Mouse (Mus musculus) adrenal gland, adult (tissue): ENCODE measurements around the gene Pbx3.

Source experiments
- DNase-seq, 2 experiments: peaks; one replicate each; pipeline ENCODE4 v3.0.0; 2022 to 2023; ENCODE audit warnings: low spot score in 1 of 2; ENCODE audit not compliant: inconsistent age in 2 of 2

Gene Pbx3

DNA sequence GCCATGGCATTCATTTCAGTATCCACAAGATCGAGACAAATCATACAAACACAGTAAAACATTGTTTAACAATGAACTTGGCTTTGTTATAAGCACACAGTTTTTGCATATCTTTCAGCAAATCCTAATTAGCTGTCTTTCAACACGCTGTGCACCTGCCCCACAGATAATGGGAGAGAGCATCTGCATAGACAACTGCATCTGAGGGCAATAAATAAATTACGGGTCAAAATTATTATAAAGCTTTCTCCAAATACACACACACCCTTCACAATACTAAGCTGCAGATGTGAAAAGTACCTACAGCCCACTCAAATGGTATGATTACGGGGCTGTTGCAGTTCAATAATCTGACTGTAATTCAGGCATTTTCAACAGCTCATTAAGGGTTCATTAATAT lies 145.3 kb downstream of the Pbx3 start:
- DNase-seq: no peak

- no peak for DNase-seq
Measured at GRCm38 (mm10) chr2:34225470-34225869, 147.5 kb downstream of the Pbx3 start.

GRCm38 (mm10) chr2:34221477-34221876 lies 151.5 kb downstream of the Pbx3 start:
- DNase-seq: no peak

DNA sequence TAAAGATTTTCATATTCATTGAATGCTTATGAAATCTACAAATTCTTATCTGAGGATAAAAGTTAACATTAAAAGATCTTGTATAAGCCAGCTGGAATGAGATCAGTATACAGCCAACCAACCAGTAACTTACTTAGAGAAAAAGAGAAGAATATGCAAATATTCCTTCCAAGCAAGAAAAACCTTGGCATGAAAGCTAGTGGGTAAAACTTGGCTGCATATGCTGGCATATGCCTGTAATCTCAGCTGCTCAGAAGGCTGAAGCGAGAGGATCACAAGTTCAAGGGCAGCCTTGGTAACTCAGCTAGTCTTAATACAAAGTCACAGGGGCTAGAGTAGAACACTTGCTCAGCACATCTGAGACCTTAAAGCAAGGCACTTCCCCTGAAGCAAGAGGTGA lies 153.8 kb downstream of the Pbx3 start:
- peak; percentile 15 to 65 for DNase-seq

DNA sequence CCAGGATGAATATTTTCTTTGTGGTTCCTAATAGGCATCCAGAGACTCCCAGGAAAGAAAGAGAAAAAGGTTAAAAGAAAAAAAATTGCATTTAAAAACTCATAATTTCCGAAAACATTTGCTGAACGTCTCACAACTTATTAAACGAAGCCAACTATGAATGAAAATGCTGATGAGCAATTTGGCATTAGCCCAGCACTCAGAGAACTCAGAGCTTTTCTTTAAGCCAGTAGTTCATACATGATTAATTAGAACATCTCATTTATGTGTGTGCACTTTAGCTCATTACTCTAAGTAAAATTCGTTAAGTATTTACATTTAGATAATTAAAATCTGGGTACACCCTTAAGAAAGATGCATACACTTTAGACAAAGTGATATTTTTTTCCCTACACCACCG lies 155.3 kb downstream of the Pbx3 start:
- DNase-seq: no peak

DNA sequence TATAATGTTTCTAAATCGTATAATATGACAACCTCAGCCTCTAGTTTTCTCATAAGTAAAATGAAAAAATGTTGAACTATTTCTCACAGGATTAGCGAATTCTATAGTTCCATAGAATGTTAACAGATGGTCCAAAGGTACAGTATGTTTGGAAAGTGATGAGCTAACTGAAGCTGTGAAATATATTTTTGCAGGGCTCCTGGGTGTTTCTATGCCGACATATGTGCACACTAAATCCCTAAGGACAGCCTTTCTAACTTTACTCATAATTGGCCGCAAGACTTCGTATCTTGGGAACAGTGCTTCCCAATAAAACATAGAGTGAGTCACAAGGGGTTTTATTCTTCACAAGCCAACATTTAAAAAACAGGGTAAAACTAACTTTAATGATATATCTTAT lies 157.4 kb downstream of the Pbx3 start:
- DNase-seq: no peak

DNA sequence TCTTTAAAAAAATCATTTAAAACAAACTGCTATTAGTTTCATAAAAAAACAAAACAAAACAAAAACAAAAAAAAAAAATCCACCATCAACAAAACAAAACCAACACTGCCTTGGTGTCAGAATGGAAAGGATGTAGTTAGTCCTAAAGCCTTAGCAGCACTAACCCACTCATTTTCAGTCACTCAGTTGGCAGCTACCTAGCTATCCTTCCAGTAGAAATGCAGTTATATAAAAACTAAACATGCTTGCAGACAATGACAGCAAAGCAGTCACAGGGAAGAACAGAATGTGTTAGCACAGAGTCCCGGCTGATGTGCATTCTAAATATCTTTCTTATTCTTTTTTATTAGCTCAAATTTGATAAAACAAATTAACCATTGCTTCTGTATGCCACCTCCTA lies 160.5 kb downstream of the Pbx3 start:
- DNase-seq: no peak

- DNase-seq: no peak
Measured at GRCm38 (mm10) chr2:34204797-34205196, 168.1 kb downstream of the Pbx3 start.

DNA sequence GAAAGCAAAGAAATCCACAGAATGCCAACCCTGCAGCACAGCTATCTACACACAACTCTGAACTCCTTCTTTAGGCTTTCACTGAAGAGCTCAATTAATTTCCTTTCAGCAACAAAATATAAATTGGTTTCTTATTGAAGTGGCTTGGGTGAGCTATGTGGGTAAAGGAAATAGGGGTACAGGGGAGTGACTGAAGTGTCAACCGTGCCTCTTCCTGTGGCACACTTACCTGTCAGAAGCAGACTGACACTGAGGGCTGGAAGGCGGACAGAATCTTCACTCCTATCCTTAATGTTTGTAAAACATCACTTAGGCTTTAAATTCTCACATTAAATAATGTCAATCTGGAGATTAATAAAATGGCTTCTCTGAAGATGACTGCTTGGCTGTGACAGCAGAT lies 168.6 kb downstream of the Pbx3 start:
- DNase-seq: no peak

- DNase-seq: no peak
Measured at GRCm38 (mm10) chr2:34193870-34194820, 178.8 kb downstream of the Pbx3 start.

- DNase-seq: no peak
Measured at GRCm38 (mm10) chr2:34193276-34193675, 179.7 kb downstream of the Pbx3 start.

DNA sequence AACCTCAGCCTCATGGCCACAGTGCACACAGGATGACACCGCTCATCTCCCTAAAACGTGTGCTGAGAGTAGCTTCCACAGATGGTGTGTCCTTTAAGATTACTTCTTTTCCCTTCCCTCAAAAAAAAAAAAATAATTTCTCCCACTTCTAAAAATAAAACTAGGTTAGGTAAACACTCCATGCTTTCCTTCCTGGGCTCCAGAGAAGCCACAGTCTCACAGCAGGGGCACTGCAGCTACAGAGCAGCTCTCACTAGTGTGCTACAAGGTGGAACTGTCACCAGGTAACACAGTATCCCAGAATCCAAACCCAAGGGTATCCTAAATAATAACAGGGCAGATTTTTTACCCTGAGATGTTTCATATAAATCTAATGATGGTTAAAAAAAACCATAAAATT lies 185.6 kb downstream of the Pbx3 start:
- no peak for DNase-seq

DNA sequence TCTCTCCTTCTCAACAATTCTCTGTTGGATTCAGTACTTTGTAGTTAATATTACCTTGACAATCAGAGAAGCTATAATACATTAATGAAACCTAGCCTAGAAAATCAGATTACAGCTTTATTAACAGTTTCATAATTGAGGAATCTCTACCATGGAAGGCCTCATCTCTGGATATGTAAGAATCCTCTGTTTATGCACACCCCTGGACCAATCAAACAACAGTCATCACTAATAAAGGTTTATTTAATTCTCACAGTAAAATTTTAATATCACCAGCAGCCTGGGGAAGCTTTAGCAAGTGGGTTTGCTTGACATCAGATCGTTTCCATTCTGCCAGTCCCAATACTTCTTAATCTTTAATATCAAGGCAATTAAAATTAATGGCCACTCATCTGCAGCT lies 191.3 kb downstream of the Pbx3 start:
- no peak for DNase-seq

- no peak for DNase-seq
Measured at GRCm38 (mm10) chr2:34179299-34179698, 193.6 kb downstream of the Pbx3 start.

DNA sequence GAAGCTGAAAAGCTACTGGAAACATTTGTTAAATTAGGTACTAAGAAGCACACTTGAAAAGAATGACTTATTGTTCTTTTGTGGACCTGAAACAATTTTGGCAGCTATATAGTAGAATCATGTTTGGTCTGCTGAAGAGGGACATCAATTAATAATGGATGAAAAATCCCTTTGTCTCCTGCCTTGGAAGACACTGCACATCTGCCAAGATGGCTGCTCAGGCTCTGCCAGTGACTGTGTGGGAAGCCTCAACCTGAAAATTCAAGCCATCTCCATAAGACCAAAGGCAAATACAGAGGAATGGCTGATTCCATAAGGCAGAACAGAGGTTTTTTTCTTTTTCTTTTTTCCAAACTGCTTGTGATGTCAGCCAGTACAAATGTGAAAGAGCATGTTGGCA lies 194.3 kb downstream of the Pbx3 start:
- no peak for DNase-seq

GRCm38 (mm10) chr2:34170424-34170823 lies 202.5 kb downstream of the Pbx3 start:
- no peak for DNase-seq

DNA sequence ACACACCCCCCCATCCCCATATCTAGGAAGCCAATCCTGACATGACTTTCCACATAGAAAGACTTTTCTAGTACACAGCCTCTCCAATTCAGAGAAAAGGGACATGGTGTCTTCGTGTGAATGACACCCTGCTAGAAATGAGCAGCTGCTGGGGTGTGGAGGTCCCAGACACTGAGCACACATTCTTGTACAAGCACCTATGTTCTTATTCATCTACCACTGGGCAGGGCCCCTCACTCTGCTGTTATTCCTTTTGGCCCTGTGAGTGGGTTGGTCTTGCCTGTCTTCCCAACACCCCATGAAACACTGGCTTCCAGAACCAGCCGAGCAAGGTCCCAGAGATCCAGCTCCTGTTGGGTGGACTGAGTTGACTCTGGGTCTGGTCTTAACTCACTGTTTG lies 203.3 kb downstream of the Pbx3 start:
- no peak for DNase-seq

GRCm38 (mm10) chr2:34168191-34168590 lies 204.8 kb downstream of the Pbx3 start:
- DNase-seq: no peak

DNA sequence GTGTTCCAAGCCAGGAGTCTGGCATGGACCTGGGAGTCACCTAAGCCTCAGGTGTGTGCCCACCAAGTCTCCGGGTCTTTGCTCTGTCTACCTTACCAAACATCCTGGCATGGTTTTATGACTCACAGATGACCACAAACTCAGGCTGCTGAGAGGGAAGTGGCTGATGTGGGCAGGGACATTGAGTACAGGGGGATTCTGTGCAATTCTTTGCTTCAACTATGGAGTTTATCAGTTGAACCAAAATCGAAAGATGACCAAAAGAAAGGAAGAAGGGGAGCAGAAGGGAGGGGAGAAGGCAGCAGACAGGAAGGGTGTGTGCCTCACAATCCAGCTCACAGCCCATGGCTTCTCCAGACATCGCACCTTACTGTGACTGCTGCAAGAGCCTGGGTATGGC lies 210.5 kb downstream of the Pbx3 start:
- DNase-seq: no peak

GRCm38 (mm10) chr2:34157746-34158145 lies 215.2 kb downstream of the Pbx3 start:
- peak; percentile 67 to 76 for DNase-seq

- peak; percentile 60 to 75 for DNase-seq
Measured at GRCm38 (mm10) chr2:34154833-34155232, 218.1 kb downstream of the Pbx3 start.

- no peak for DNase-seq
Measured at GRCm38 (mm10) chr2:34153336-34153735, 219.6 kb downstream of the Pbx3 start.

- DNase-seq: no peak
Measured at GRCm38 (mm10) chr2:34150560-34150959, 222.4 kb downstream of the Pbx3 start.
